8 mouse cellular contexts compared by ENCODE assay signal in the genomic region with DNA sequence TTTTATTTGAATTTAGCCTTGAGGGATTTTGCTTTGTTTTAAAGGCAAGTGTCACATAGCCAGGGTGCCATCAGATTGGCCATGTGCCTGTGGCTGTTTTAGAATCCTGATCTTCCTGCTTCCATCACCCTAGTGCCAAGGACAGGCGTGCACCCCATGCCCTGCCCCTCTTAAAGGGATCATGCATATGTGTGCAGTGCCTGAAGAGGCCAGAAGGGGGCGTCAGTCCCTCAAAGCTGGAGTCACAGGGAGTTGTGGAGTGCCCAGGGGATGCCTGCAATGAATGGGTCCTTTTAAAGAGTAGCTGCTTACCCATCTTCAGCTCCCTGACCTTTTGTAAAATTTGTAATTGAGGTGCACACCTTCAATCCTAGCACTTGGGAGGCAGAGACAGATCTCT. TPM values are rescaled to one million over a fixed set of nuclear protein-coding genes. Genes with fewer than 3 reads are reported as not detected.
DNase-seq lines count a peak whose midpoint lies in the region; ATAC-seq and TF ChIP-seq lines count a peak whose summit lies in the region.

No protein-coding gene starts in this region.

- intact Hi-C loops in heart, postnatal 25 days (cut with DNase I), result no loop called here

- no peaks in the 10 kb centered on the region for H3K9me3 ChIP-seq in midbrain, postnatal 0 days (ENCODE audit: low read length)
- H3K9me3 ChIP-seq in midbrain, embryonic 14.5 days (ENCODE audit: control insufficient read depth, low read length), result no peaks in the 10 kb centered on the region

- ATAC-seq in midbrain, postnatal 0 days (ENCODE audit: low FRiP score), result no peak
- no peak for ATAC-seq in midbrain, embryonic 14.5 days (ENCODE audit: low FRiP score, low TSS enrichment)

- H3K4me2 ChIP-seq in midbrain, postnatal 0 days (ENCODE audit: low read depth, low read length, poor library complexity, severe bottlenecking), result no peak overlapping the region
- H3K4me2 ChIP-seq in midbrain, embryonic 14.5 days (ENCODE audit: low read length), result no peak overlapping the region

- peaks cover 68% of the 10 kb centered on the region for H3K36me3 ChIP-seq in midbrain, postnatal 0 days (ENCODE audit: insufficient read depth, low read length)
- H3K36me3 ChIP-seq in midbrain, embryonic 14.5 days (ENCODE audit: control insufficient read depth, insufficient read depth, low read length), result peaks cover 78% of the 10 kb centered on the region

- TF ChIP-seq CTCF in midbrain, postnatal 0 days (IDR thresholded peaks at IDR 0.05), result peak; percentile 71

- DNase-seq in gastrocnemius, postnatal 10 days, result peak; percentile 52
- no peak for DNase-seq in gastrocnemius, adult 8-10 months (ENCODE audit: low spot score in 2 of 2)
- peak; percentile 33 for DNase-seq in midbrain, postnatal 0 days (ENCODE audit: low spot score)
- DNase-seq in midbrain, embryonic 14.5 days, result no peak
- DNase-seq in brain, adult 2 months (ENCODE audit: low read depth, low spot score), result peak; percentile 36
- peak; percentile 63 for DNase-seq in retina, embryonic 14.5 days (ENCODE audit: low spot score)
- DNase-seq in layer of hippocampus, adult 18-20 months (ENCODE audit: low spot score in 2 of 2), result no peak
- no peak for DNase-seq in heart, postnatal 25 days (ENCODE audit: low spot score)

- H3K27ac ChIP-seq in midbrain, postnatal 0 days (ENCODE audit: low read depth, low read length), result no peak overlapping the region
- no peak overlapping the region for H3K27ac ChIP-seq in midbrain, embryonic 14.5 days (replicated peaks; ENCODE audit: low read depth, low read length)

- no peaks in the 10 kb centered on the region for H3K4me1 ChIP-seq in midbrain, postnatal 0 days (ENCODE audit: insufficient read depth, low read length)
- H3K4me1 ChIP-seq in midbrain, embryonic 14.5 days (ENCODE audit: control insufficient read depth, insufficient read depth, low read length), result no peaks in the 10 kb centered on the region

- no peaks in the 10 kb centered on the region for H3K27me3 ChIP-seq in midbrain, postnatal 0 days (ENCODE audit: insufficient read depth, low read length)
- H3K27me3 ChIP-seq in midbrain, embryonic 14.5 days (ENCODE audit: control insufficient read depth, insufficient read depth, low read length), result no peaks in the 10 kb centered on the region

- no peak overlapping the region for H3K4me3 ChIP-seq in midbrain, postnatal 0 days (ENCODE audit: low read depth, low read length)
- H3K4me3 ChIP-seq in midbrain, embryonic 14.5 days (replicated peaks; ENCODE audit: low read depth, low read length), result no peak overlapping the region

- WGBS in midbrain, postnatal 0 days, result 27% methylated on average over 2 of the region's 2 CpGs
- 38% methylated on average over 2 of the region's 2 CpGs for WGBS in midbrain, embryonic 14.5 days

- H3K9ac ChIP-seq in midbrain, postnatal 0 days (replicated peaks; ENCODE audit: low read length, poor library complexity, severe bottlenecking), result no peak overlapping the region
- no peak overlapping the region for H3K9ac ChIP-seq in midbrain, embryonic 14.5 days (replicated peaks; ENCODE audit: low read length)

RNA-seq across cellular contexts. Expression of a gene that starts 6.3 kb away (rescaled TPM):
- total RNA-seq in gastrocnemius, postnatal 10 days (2021), result 10 to 100 TPM; 20.0 to 23.6 TPM
- 10 to 100 TPM; 16.5 to 25.1 (median 20.2) TPM for total RNA-seq in gastrocnemius, adult 8-10 months (2022)
- 65.1 and 86.5 TPM in 2 replicates for total RNA-seq in midbrain, postnatal 0 days (2014; rRNA removed)
- polyA plus RNA-seq in midbrain, postnatal 0 days (2015; fragmentation: Nextera tagmentation; extraction: Ambion mirVana), result 47.9 and 51.3 TPM in 2 replicates
- 38.8 and 42.9 TPM in 2 replicates for polyA plus RNA-seq in midbrain, embryonic 14.5 days (2014; fragmentation: Nextera tagmentation; extraction: Ambion mirVana)
- total RNA-seq in layer of hippocampus, adult 18-20 months (2021), result 100 to 1,000 TPM; 112 to 116 TPM
- total RNA-seq in heart, postnatal 25 days (2021), result under 1 TPM; 0.31 to 0.39 TPM

RNA-seq across cellular contexts. Expression of a gene that starts 7.0 kb away (rescaled TPM):
- 100 to 1,000 TPM; 140 to 158 TPM for total RNA-seq in gastrocnemius, postnatal 10 days (2021)
- total RNA-seq in gastrocnemius, adult 8-10 months (2022), result 100 to 1,000 TPM; 112 to 126 (median 121) TPM
- 97.1 and 106 TPM in 2 replicates for total RNA-seq in midbrain, postnatal 0 days (2014; rRNA removed)
- polyA plus RNA-seq in midbrain, postnatal 0 days (2015; fragmentation: Nextera tagmentation; extraction: Ambion mirVana), result 264 and 291 TPM in 2 replicates
- polyA plus RNA-seq in midbrain, embryonic 14.5 days (2014; fragmentation: Nextera tagmentation; extraction: Ambion mirVana), result 274 and 309 TPM in 2 replicates
- 100 to 1,000 TPM; 125 to 149 TPM for total RNA-seq in layer of hippocampus, adult 18-20 months (2021)
- 100 to 1,000 TPM; 145 to 159 TPM for total RNA-seq in heart, postnatal 25 days (2021)

RNA-seq across cellular contexts. Expression of a gene that starts 7.0 kb away (rescaled TPM):
- 10 to 100 TPM; 28.6 to 29.5 TPM for total RNA-seq in gastrocnemius, postnatal 10 days (2021)
- total RNA-seq in gastrocnemius, adult 8-10 months (2022), result 10 to 100 TPM; 25.8 to 35.3 (median 33.9) TPM
- 43.6 and 46.3 TPM in 2 replicates for total RNA-seq in midbrain, postnatal 0 days (2014; rRNA removed)
- polyA plus RNA-seq in midbrain, postnatal 0 days (2015; fragmentation: Nextera tagmentation; extraction: Ambion mirVana), result 41.2 and 47.0 TPM in 2 replicates
- polyA plus RNA-seq in midbrain, embryonic 14.5 days (2014; fragmentation: Nextera tagmentation; extraction: Ambion mirVana), result 44.8 and 48.8 TPM in 2 replicates
- total RNA-seq in layer of hippocampus, adult 18-20 months (2021), result 10 to 100 TPM; 36.3 to 49.0 TPM
- 10 to 100 TPM; 24.7 to 33.8 TPM for total RNA-seq in heart, postnatal 25 days (2021)

RNA-seq across cellular contexts. Expression of a gene that starts 20.3 kb away (rescaled TPM):
- total RNA-seq in gastrocnemius, postnatal 10 days (2021), result 1 to 10 TPM; 3.9 to 5.3 TPM
- total RNA-seq in gastrocnemius, adult 8-10 months (2022), result 1 to 10 TPM in 1 of 4 experiments, under 1 TPM in 1, not detected in 2; 0.75 to 2.7 TPM
- not detected in 2 replicates for total RNA-seq in midbrain, postnatal 0 days (2014; rRNA removed)
- 4.8 and 5.3 TPM in 2 replicates for polyA plus RNA-seq in midbrain, postnatal 0 days (2015; fragmentation: Nextera tagmentation; extraction: Ambion mirVana)
- polyA plus RNA-seq in midbrain, embryonic 14.5 days (2014; fragmentation: Nextera tagmentation; extraction: Ambion mirVana), result not detected in 2 replicates
- 10 to 100 TPM; 15.1 to 18.2 TPM for total RNA-seq in layer of hippocampus, adult 18-20 months (2021)
- total RNA-seq in heart, postnatal 25 days (2021), result under 1 TPM in 1 of 2 experiments, not detected in 1; 0.21 TPM

RNA-seq across cellular contexts. Expression of a gene that starts 26.7 kb away (rescaled TPM):
- 10 to 100 TPM; 12.3 to 19.8 TPM for total RNA-seq in gastrocnemius, postnatal 10 days (2021)
- 1 to 10 TPM; 3.1 to 4.4 (median 3.2) TPM for total RNA-seq in gastrocnemius, adult 8-10 months (2022)
- total RNA-seq in midbrain, postnatal 0 days (2014; rRNA removed), result 36.4 and 49.7 TPM in 2 replicates
- polyA plus RNA-seq in midbrain, postnatal 0 days (2015; fragmentation: Nextera tagmentation; extraction: Ambion mirVana), result 13.8 and 18.3 TPM in 2 replicates
- 24.0 and 34.4 TPM in 2 replicates for polyA plus RNA-seq in midbrain, embryonic 14.5 days (2014; fragmentation: Nextera tagmentation; extraction: Ambion mirVana)
- 10 to 100 TPM; 71.9 to 76.0 TPM for total RNA-seq in layer of hippocampus, adult 18-20 months (2021)
- 10 to 100 TPM; 12.0 to 12.3 TPM for total RNA-seq in heart, postnatal 25 days (2021)

Comparison
In these comparisons a context has a peak if more than half of its experiments do, and no peak if none do; other contexts are left out.
1. DNase-seq: peak in gastrocnemius, postnatal 10 days (single experiment), midbrain, postnatal 0 days (single experiment), brain, adult 2 months (single experiment) and retina, embryonic 14.5 days (single experiment); none in gastrocnemius, adult 8-10 months (0 of 2), midbrain, embryonic 14.5 days (single experiment), layer of hippocampus, adult 18-20 months (0 of 2) and heart, postnatal 25 days (single experiment).
2. RNA of a gene that starts 6.3 kb away (total RNA-seq): 112 to 116 TPM in layer of hippocampus, adult 18-20 months, 65.1 to 86.5 TPM in midbrain, postnatal 0 days, 20.0 to 23.6 TPM in gastrocnemius, postnatal 10 days and 16.5 to 25.1 TPM in gastrocnemius, adult 8-10 months; 0.31 to 0.39 TPM in heart, postnatal 25 days; every median in the first group is over 10 times any median in the second.